Mouse (Mus musculus) MEL-GATA-1-ER (cell line): ENCODE data around the gene 9230102O04Rik.
A peak's percentile ranks its signal among the peaks of the same experiment; 100 is the strongest.

Source experiments
- DNase-seq: peaks from one replicate; pipeline ENCODE4 v3.0.0-alpha.2; 2012; ENCODE audit warnings: low read depth; ENCODE audit errors: extremely low read depth

9230102O04Rik gene

GRCm38 (mm10) chr2:9888913-9889650 lies at the start of gene 9230102O04Rik:
9230102O04Rik (minus strand) TSS chr2:9889540.
- peak; percentile 88 for DNase-seq

- no peak for DNase-seq
Observed at GRCm38 (mm10) chr2:9935965-9936364, 46.6 kb upstream of the 9230102O04Rik start.

- no peak for DNase-seq
Observed at GRCm38 (mm10) chr2:9926905-9927283, 37.6 kb upstream of the 9230102O04Rik start.

- no peak for DNase-seq
Observed at GRCm38 (mm10) chr2:9926194-9926904, 37.0 kb upstream of the 9230102O04Rik start.

- DNase-seq = no peak
Observed at GRCm38 (mm10) chr2:9918691-9919471, 29.5 kb upstream of the 9230102O04Rik start.

GRCm38 (mm10) chr2:9917602-9918001 lies 28.3 kb upstream of the 9230102O04Rik start:
- DNase-seq = no peak

GRCm38 (mm10) chr2:9905995-9906394 lies 16.7 kb upstream of the 9230102O04Rik start:
- peak; percentile 33 for DNase-seq

- peak; percentile 29 for DNase-seq
Observed at GRCm38 (mm10) chr2:9903854-9904560, 14.7 kb upstream of the 9230102O04Rik start.

GRCm38 (mm10) chr2:9897846-9898245 lies 8.5 kb upstream of the 9230102O04Rik start:
- no peak for DNase-seq

GRCm38 (mm10) chr2:9896097-9896770 lies 6.9 kb upstream of the 9230102O04Rik start:
- no peak for DNase-seq

GRCm38 (mm10) chr2:9894836-9895593 lies 5.7 kb upstream of the 9230102O04Rik start:
- no peak for DNase-seq

- DNase-seq = no peak
Observed at GRCm38 (mm10) chr2:9893272-9893953, 4.1 kb upstream of the 9230102O04Rik start.

- DNase-seq = no peak
Observed at GRCm38 (mm10) chr2:9892541-9892940, 3.2 kb upstream of the 9230102O04Rik start.

GRCm38 (mm10) chr2:9890906-9891305 lies 1.6 kb upstream of the 9230102O04Rik start:
- DNase-seq = no peak

GRCm38 (mm10) chr2:9890251-9890650 lies 911 bp upstream of the 9230102O04Rik start:
- DNase-seq = no peak

- DNase-seq = no peak
Observed at GRCm38 (mm10) chr2:9889651-9890183, 377 bp upstream of the 9230102O04Rik start, which contains the start of gene Gata3. Gata3 (minus strand) TSS chr2:9890034.

GRCm38 (mm10) chr2:9887636-9888035 lies 1.7 kb downstream of the 9230102O04Rik start:
- DNase-seq = no peak

GRCm38 (mm10) chr2:9886921-9887610 lies 2.3 kb downstream of the 9230102O04Rik start:
- DNase-seq = no peak
